Mouse (Mus musculus) limb, embryonic 13.5 days (tissue): ENCODE measurements around the gene Inha. TPM values are rescaled to one million over a fixed set of nuclear protein-coding genes. Genes with fewer than 3 reads are reported as not detected.

ENCODE experiments used
- ATAC-seq: fragments of 200-750 bp; cut with Nextera tagmentation; 2 replicates; pipeline ENCODE4 v1.8.0; 2017; ENCODE audit warnings: low read depth, moderate number of reproducible peaks, moderate TSS enrichment; ENCODE audit not compliant: low FRiP score
- H3K27ac ChIP-seq: fragments of 300-500 bp; sonication (generic); 2 replicates; pipeline ENCODE4 v1.5.1; 2015; ENCODE audit warnings: inconsistent platforms, mild to moderate bottlenecking, moderate library complexity
- H3K27me3 ChIP-seq: fragments of 300-500 bp; sonication (generic); 2 replicates; pipeline ENCODE4 v1.6.1; 2015; ENCODE audit warnings: mild to moderate bottlenecking, inconsistent platforms
- H3K36me3 ChIP-seq: fragments of 300-500 bp; sonication (generic); 2 replicates; pipeline ENCODE4 v1.6.1; 2015; ENCODE audit warnings: inconsistent platforms, mild to moderate bottlenecking, moderate library complexity
- H3K4me1 ChIP-seq: fragments of 300-500 bp; sonication (generic); 2 replicates; pipeline ENCODE4 v1.6.1; 2015; ENCODE audit warnings: inconsistent platforms
- H3K4me2 ChIP-seq: fragments of 300-500 bp; sonication (generic); replicated peaks from 2 replicates; pipeline ENCODE4 v1.6.1; 2015; ENCODE audit warnings: inconsistent platforms, mild to moderate bottlenecking, moderate library complexity
- H3K4me3 ChIP-seq: fragments of 300-500 bp; sonication (generic); 2 replicates; pipeline ENCODE4 v1.5.1; 2015; ENCODE audit warnings: moderate library complexity, mild to moderate bottlenecking, inconsistent platforms
- H3K9ac ChIP-seq: fragments of 300-500 bp; sonication (generic); 2 replicates; pipeline ENCODE4 v1.6.1; 2015; ENCODE audit warnings: mild to moderate bottlenecking, inconsistent platforms
- H3K9me3 ChIP-seq: fragments of 300-500 bp; sonication (generic); 2 replicates; pipeline ENCODE4 v1.6.1; 2016; ENCODE audit warnings: inconsistent platforms
- WGBS: fragments of 180-500 bp; shearing (Covaris S2); methylation state at CpG from one replicate; pipeline ENCODE4 v1.1.7; 2015; 5-methylcytosine and 5-hydroxymethylcytosine counted together
- polyA plus RNA-seq: library from polyadenylated mRNA; unstranded; fragments of >200 nt; fragmentation: Nextera tagmentation; extraction: Ambion mirVana; gene quantifications from 2 replicates; pipeline ENCODE4 v1.2.1, GENCODE M21; 2015

Inha gene
- polyA plus RNA-seq, 1 experiment from 2014 or later: 14.2 TPM

DNA sequence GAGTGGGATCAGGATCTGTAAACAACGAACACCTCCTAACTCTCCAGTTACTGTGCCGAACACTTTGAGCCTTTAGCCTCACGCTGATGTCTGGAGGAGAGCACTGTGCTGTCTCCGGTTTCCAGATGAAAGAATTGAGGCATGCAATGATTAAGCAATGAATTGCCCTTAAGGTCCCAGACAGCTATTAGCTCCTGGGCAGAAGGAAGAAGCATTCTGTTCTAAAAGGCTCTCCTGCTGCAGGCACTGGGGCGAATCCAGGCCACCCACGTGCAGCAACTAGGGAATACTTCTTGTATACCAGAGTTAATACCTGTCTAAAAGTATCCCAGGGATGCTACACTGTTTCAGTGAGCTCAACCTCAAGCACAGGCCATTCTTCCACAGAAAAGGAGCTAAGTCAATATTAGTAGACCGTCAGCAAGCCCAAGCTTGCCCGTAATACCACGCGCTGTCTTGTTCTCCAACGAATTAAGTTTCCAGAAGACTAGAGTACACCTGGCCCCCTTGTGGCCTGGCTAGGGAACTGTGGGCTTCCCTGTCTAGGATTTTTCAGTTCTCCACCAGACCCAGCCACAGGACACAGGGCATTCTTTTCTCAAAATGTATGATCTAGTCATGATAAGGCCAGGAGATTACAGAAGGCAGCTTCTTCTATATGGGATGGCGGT, 11.9 kb upstream of the Inha start:
- no peak overlapping the region for H3K4me2 ChIP-seq
- ATAC-seq: no peak
- H3K4me3 ChIP-seq: no peak overlapping the region
- peaks cover 7% of the 10 kb centered on the region; the same call in 1 of the 2 replicates for H3K27me3 ChIP-seq
- peaks cover 10% of the 10 kb centered on the region for H3K4me1 ChIP-seq
- WGBS: 39% methylated on average over 12 of the region's 12 CpGs
- no peak overlapping the region for H3K27ac ChIP-seq
- no peak overlapping the region for H3K9ac ChIP-seq
- H3K9me3 ChIP-seq: no peaks in the 10 kb centered on the region
- peaks cover 86% of the 10 kb centered on the region for H3K36me3 ChIP-seq

GRCm38 (mm10) chr1:75498897-75499296, 8.0 kb upstream of the Inha start:
- Histone ChIP-seq H3K4me1 (peaks cover 22% of the 10 kb centered on the region), H3K9ac (no peak overlapping the region)
- ATAC-seq: no peak

GRCm38 (mm10) chr1:75499441-75499840, 7.4 kb upstream of the Inha start:
- ATAC-seq: no peak
- H3K36me3 ChIP-seq: peaks cover 90% of the 10 kb centered on the region
- H3K27me3 ChIP-seq: no peaks in the 10 kb centered on the region
- no peak overlapping the region for H3K9ac ChIP-seq
- no peaks in the 10 kb centered on the region for H3K9me3 ChIP-seq
- no peak overlapping the region for H3K4me2 ChIP-seq
- no peak overlapping the region for H3K27ac ChIP-seq
- peaks cover 27% of the 10 kb centered on the region for H3K4me1 ChIP-seq
- no peak overlapping the region for H3K4me3 ChIP-seq
- 86% methylated on average over 7 of the region's 7 CpGs for WGBS

More at GRCm38 (mm10) chr1:75498897-75499296, 8.0 kb upstream of the Inha start:
- peaks cover 85% of the 10 kb centered on the region for H3K36me3 ChIP-seq
- H3K9me3 ChIP-seq: no peaks in the 10 kb centered on the region
- no peak overlapping the region for H3K4me3 ChIP-seq
- no peak overlapping the region for H3K4me2 ChIP-seq
- 85% methylated on average over 4 of the region's 4 CpGs for WGBS
- H3K27me3 ChIP-seq: no peaks in the 10 kb centered on the region
- no peak overlapping the region for H3K27ac ChIP-seq

DNA sequence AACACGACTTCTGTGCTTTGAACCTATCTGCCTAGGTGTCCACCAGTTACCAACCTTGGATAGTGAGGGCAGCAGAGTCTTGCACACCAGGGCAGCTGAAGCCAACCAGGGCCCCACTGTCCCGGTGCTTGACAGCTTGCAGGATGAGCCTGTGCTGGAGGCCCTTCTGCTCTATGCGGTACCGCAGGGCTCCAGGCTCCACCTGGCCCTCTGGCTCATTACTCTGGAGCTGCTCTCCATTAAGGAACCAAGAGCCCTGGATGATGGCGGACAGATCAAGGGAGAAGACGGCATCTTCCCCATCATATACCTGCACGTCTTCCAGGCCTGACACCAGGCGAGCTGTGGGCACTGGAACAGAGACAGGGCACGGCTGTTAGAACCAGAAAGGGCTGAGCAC, 5.0 kb upstream of the Inha start:
- Histone ChIP-seq H3K27ac (no peak overlapping the region), H3K36me3 (peaks cover 73% of the 10 kb centered on the region), H3K27me3 (no peaks in the 10 kb centered on the region), H3K4me3 (no peak overlapping the region), H3K9ac (no peak overlapping the region), H3K4me1 (peaks cover 31% of the 10 kb centered on the region), H3K4me2 (no peak overlapping the region), H3K9me3 (no peaks in the 10 kb centered on the region)
- ATAC-seq: no peak
- WGBS: 95% methylated on average over 9 of the region's 9 CpGs

DNA sequence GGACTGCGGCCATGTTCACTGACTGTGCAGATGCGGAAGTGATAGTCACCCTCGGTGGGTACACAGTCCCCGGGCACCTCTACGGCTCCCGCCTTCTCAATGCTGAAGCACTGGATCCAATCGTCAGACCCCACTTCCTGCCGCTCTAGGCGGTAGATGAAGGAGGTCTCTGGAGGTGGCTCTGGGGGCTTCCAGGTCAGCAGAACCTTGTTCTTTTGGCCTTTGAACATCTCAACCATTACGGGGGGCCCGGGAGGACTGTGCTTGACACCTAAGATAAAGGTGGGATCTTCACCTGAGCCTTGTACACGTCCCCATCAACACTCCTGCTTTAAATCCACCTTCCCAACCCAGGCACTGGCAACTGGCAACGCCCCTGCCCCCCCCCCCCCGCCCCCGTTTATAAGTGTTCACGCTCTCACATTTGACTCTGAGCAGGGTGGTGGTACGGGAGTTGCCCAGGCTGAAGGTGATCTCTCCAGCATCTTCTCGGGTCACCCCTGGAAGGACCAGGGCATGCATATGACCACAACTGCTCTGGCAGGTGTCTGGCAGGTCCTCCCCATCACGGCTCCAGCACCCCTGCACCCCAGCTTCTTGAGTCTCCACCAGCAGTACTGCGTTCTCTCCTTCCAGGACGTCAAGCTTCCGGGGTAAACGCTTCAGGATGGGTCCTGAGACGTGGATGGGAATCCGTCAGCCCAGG, 3.8 kb upstream of the Inha start:
- peak overlapping the region; percentile 83 for H3K4me2 ChIP-seq
- H3K27me3 ChIP-seq: no peaks in the 10 kb centered on the region
- peaks cover 61% of the 10 kb centered on the region for H3K36me3 ChIP-seq
- no peak overlapping the region for H3K27ac ChIP-seq
- WGBS: 85% methylated on average over 25 of the region's 25 CpGs
- ATAC-seq: no peak
- H3K9ac ChIP-seq: no peak overlapping the region; the same call in 1 of the 2 replicates
- H3K4me3 ChIP-seq: peak overlapping the region; percentile 94
- H3K4me1 ChIP-seq: peaks cover 39% of the 10 kb centered on the region
- H3K9me3 ChIP-seq: no peaks in the 10 kb centered on the region

- Histone ChIP-seq H3K9me3 (no peaks in the 10 kb centered on the region), H3K4me3 (peak overlapping the region; percentile 94)
Measured at GRCm38 (mm10) chr1:75503651-75503980, 3.3 kb upstream of the Inha start.

DNA sequence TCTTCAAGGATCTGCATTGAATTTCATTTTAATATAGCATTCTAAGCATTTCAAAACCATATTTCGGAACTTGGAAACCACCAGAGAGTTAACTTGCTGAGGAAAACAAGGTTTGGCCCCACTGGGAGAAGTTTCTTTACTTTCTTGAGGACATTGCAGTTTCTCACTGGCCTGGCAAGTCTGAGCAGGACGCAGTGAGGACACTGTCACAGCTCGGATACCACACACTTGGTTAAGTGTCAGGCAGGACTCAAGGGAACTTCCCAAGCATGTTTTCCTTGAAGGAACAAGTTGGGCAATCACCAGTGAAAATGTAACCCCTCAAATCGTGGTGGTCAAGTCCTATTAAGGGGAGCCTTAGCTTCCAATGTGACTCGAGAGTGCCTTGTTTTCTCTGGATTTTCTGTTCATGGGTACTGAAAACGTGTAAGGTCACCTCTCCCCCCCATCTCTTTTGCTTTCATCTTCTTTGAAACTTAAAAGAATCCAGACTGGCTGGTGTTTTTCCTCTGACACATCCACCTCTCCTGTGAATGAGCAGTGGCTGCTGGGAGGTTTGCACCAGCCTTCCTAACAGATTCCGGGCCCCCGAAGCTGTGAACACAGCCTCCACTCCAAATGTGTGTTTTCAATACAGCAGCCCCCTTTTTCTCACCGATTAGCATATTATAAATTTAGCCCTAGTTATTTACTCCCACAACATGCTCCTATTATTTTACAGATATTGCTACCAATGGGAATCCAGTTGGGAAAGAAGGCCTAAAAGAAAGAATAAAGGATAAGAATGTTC, 2.4 kb upstream of the Inha start:
- Histone ChIP-seq H3K27ac (peak overlapping the region; percentile 99; the same call in 1 of the 2 replicates), H3K9me3 (no peaks in the 10 kb centered on the region), H3K9ac (peak overlapping the region; percentile 99), H3K4me1 (peaks cover 39% of the 10 kb centered on the region), H3K36me3 (peaks cover 48% of the 10 kb centered on the region), H3K4me3 (peak overlapping the region; percentile 94), H3K4me2 (peak overlapping the region; percentile 83), H3K27me3 (0 out of 2 replicates have a peak, but pooled peaks cover 1% of the 10 kb centered on the region)
- 47% methylated on average over 9 of the region's 9 CpGs for WGBS
- no peak for ATAC-seq

More at GRCm38 (mm10) chr1:75503651-75503980, 3.3 kb upstream of the Inha start:
- no peak for ATAC-seq
- Histone ChIP-seq H3K4me2 (peak overlapping the region; percentile 83), H3K4me1 (peaks cover 39% of the 10 kb centered on the region), H3K9ac (peak overlapping the region; percentile 99; the same call in 1 of the 2 replicates), H3K27ac (no peak overlapping the region), H3K36me3 (peaks cover 56% of the 10 kb centered on the region), H3K27me3 (no peaks in the 10 kb centered on the region)
- WGBS: 70% methylated on average over 23 of the region's 23 CpGs

- Histone ChIP-seq H3K4me3 (peak overlapping the region; percentile 94), H3K27me3 (peaks cover 7% of the 10 kb centered on the region; the same call in 1 of the 2 replicates), H3K4me2 (peak overlapping the region; percentile 83), H3K9me3 (no peaks in the 10 kb centered on the region), H3K9ac (peak overlapping the region; percentile 99), H3K27ac (peak overlapping the region; percentile 99), H3K36me3 (peaks cover 39% of the 10 kb centered on the region), H3K4me1 (peaks cover 39% of the 10 kb centered on the region)
- peak; percentile 32 for ATAC-seq
- under 1% methylated on average over 84 of the region's 84 CpGs for WGBS
Measured at GRCm38 (mm10) chr1:75505159-75505955, 1.5 kb upstream of the Inha start.

GRCm38 (mm10) chr1:75505956-75506831, 683 bp upstream of the Inha start, which contains the start of gene Obsl1:
Gene Obsl1 (minus strand): TSS chr1:75506452.
- H3K36me3 ChIP-seq: peaks cover 30% of the 10 kb centered on the region
- no peaks in the 10 kb centered on the region for H3K9me3 ChIP-seq
- peak within 1 kb of the TSS; percentile 99 for H3K9ac ChIP-seq
- H3K4me1 ChIP-seq: peaks cover 44% of the 10 kb centered on the region
- H3K27me3 ChIP-seq: peaks cover 7% of the 10 kb centered on the region; the same call in 1 of the 2 replicates
- peak within 1 kb of the TSS; percentile 99 for H3K27ac ChIP-seq
- peak; percentile 93 for ATAC-seq
- peak within 1 kb of the TSS; percentile 83 for H3K4me2 ChIP-seq
- WGBS: under 1% methylated on average over 63 of the region's 65 CpGs
- H3K4me3 ChIP-seq: peak within 1 kb of the TSS; percentile 94

DNA sequence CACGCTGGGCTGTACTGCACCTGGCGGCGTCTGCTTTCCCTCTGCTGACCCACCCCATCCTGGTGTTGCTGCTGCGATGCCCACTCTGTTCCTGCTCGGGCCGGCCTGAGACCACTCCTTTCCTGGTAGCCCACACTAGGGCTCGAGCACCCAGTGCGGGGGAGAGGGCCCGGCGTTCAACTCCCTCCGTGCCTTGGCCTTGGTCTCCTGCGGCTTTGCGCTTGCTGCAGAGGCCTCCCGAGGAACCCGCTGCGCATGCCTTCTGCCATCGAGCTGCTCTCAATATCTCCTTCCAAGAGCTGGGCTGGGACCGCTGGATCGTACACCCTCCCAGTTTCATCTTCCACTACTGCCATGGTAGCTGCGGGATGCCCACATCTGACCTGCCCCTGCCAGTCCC, 2.7 kb downstream of the Inha start:
- Histone ChIP-seq H3K36me3 (no peaks in the 10 kb centered on the region; the same call in 1 of the 2 replicates), H3K27ac (no peak overlapping the region), H3K4me3 (no peak overlapping the region), H3K27me3 (peaks cover 7% of the 10 kb centered on the region; the same call in 1 of the 2 replicates), H3K4me1 (peaks cover 32% of the 10 kb centered on the region), H3K4me2 (no peak overlapping the region), H3K9ac (no peak overlapping the region; the same call in 1 of the 2 replicates), H3K9me3 (no peaks in the 10 kb centered on the region)
- ATAC-seq: no peak
- WGBS: 54% methylated on average over 20 of the region's 20 CpGs
